Mouse (Mus musculus) spleen, postnatal 4 days (tissue): ENCODE results near the gene Asic2.
"Not testable (repeated sequence)": the region's sequence is repeated elsewhere in the genome, so short reads cannot be mapped to it uniquely, and the experiment has no call there.

Source experiments
- DNase-seq, 2 experiments: peaks; one replicate each; pipeline ENCODE4 v3.0.0; 2022; ENCODE audit warnings: low spot score in 2 of 2

Gene Asic2

GRCm38 (mm10) chr11:81331977-81332376 is 636.3 kb downstream of the Asic2 start:
- no peak for DNase-seq

- DNase-seq, result no peak
Measured at GRCm38 (mm10) chr11:81330982-81331381, 637.3 kb downstream of the Asic2 start.

- no peak for DNase-seq
Measured at GRCm38 (mm10) chr11:81328088-81328487, 640.2 kb downstream of the Asic2 start.

GRCm38 (mm10) chr11:81323146-81323545 is 645.1 kb downstream of the Asic2 start:
- no peak for DNase-seq

- DNase-seq, result no peak
Measured at GRCm38 (mm10) chr11:81322466-81322865, 645.8 kb downstream of the Asic2 start.

- DNase-seq, result no peak
Measured at GRCm38 (mm10) chr11:81290041-81290440, 678.2 kb downstream of the Asic2 start.

- DNase-seq, result no peak
Measured at GRCm38 (mm10) chr11:81283185-81283584, 685.1 kb downstream of the Asic2 start.

- DNase-seq, result no peak
Measured at GRCm38 (mm10) chr11:81280070-81280469, 688.2 kb downstream of the Asic2 start.

GRCm38 (mm10) chr11:81277406-81277805 is 690.9 kb downstream of the Asic2 start:
- DNase-seq, result no peak

GRCm38 (mm10) chr11:81272677-81273418 is 695.4 kb downstream of the Asic2 start:
- no peak for DNase-seq

- no peak for DNase-seq
Measured at GRCm38 (mm10) chr11:81271422-81271821, 696.8 kb downstream of the Asic2 start.

- no peak for DNase-seq
Measured at GRCm38 (mm10) chr11:81270518-81270917, 697.7 kb downstream of the Asic2 start.

GRCm38 (mm10) chr11:81263757-81264156 is 704.5 kb downstream of the Asic2 start:
- no peak for DNase-seq

GRCm38 (mm10) chr11:81263193-81263592 is 705.1 kb downstream of the Asic2 start:
- no peak for DNase-seq

- DNase-seq, result no peak
Measured at GRCm38 (mm10) chr11:81261259-81261658, 707.0 kb downstream of the Asic2 start.

GRCm38 (mm10) chr11:81241183-81241582 is 727.1 kb downstream of the Asic2 start:
- not testable (repeated sequence) for DNase-seq

GRCm38 (mm10) chr11:81239966-81240681 is 728.1 kb downstream of the Asic2 start:
- DNase-seq, result no peak

- DNase-seq, result no peak
Measured at GRCm38 (mm10) chr11:81239091-81239490, 729.2 kb downstream of the Asic2 start.

- no peak for DNase-seq
Measured at GRCm38 (mm10) chr11:81236070-81236469, 732.2 kb downstream of the Asic2 start.

- DNase-seq, result no peak
Measured at GRCm38 (mm10) chr11:81223361-81223760, 744.9 kb downstream of the Asic2 start.

GRCm38 (mm10) chr11:81220786-81221185 is 747.5 kb downstream of the Asic2 start:
- DNase-seq, result no peak

- no peak for DNase-seq
Measured at GRCm38 (mm10) chr11:81205471-81205870, 762.8 kb downstream of the Asic2 start.

GRCm38 (mm10) chr11:81202578-81202977 is 765.7 kb downstream of the Asic2 start:
- DNase-seq, result no peak
